Mouse (Mus musculus): ENCODE data around the gene Scg3. TPM values are rescaled to one million over a fixed set of nuclear protein-coding genes. Genes with fewer than 3 reads are reported as not detected.
"Not testable (repeated sequence)": the region's sequence is repeated elsewhere in the genome, so short reads cannot be mapped to it uniquely, and the experiment has no call there.

The Scg3 gene
- polyA plus RNA-seq, 1 experiment from 2014 or later, result 0.17 TPM

DNA sequence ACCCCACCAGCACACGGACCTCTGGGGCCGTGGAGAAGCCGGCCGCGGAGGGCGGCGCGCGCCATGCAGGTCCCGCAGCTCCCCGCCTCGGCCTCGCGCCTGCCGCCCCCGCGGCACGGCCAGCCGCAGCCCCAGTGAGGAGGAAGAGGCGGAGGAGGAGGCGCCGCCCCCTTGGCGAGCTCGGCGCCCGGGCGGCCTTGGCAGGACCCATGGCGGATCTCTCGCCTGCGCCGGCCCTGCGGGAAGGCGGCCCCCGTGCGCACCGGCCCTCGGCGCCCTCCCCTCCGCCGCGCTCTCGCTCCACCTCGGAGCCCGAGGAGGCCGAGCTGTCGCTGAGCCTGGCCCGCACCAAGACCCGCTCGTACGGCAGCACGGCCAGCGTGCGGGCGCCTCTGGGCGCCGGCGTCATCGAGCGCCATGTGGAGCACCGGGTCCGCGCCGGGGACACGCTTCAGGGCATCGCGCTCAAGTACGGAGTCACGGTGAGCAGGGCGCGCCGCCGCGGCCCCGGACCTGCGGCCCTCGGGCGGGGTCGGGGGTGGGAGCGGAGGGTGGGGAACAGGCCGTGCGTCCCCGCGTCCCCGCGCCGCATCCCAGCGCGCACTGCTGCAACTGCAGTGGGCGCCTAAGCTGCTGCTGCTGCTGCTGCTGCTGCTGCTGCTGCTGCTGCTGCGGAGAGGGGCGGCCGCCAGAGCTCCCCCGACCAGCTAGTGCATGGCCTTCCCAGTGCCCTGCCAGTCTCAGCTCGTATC, 58.1 kb downstream of the Scg3 start, which contains the start of gene Lysmd2:
Lysmd2 (plus strand) TSS at position 186 of the 752 bp plus-strand sequence.
- Histone ChIP-seq H3K27me3 (peaks cover 36% of the 10 kb centered on the region), H3K4me2 (peak within 1 kb of the TSS; percentile 72), H3K9me3 (replicated peaks) (no peaks in the 10 kb centered on the region), H3K27ac (0 out of 2 replicates have a peak within 1 kb of the TSS, but pooled peaks have one; percentile 6), H3K4me1 (replicated peaks) (0 out of 2 replicates have a peak, but pooled peaks cover 7% of the 10 kb centered on the region), H3K9ac (peak within 1 kb of the TSS; percentile 53), H3K4me3 (replicated peaks) (peak within 1 kb of the TSS; percentile 61), H3K36me3 (no peaks in the 10 kb centered on the region)
- DNase-seq, result no peak
- ATAC-seq (ENCODE audit: low read depth), result peak; percentile 75
- under 1% methylated on average over 82 of the region's 94 CpGs for WGBS (ENCODE audit: insufficient replicate concordance)

DNA sequence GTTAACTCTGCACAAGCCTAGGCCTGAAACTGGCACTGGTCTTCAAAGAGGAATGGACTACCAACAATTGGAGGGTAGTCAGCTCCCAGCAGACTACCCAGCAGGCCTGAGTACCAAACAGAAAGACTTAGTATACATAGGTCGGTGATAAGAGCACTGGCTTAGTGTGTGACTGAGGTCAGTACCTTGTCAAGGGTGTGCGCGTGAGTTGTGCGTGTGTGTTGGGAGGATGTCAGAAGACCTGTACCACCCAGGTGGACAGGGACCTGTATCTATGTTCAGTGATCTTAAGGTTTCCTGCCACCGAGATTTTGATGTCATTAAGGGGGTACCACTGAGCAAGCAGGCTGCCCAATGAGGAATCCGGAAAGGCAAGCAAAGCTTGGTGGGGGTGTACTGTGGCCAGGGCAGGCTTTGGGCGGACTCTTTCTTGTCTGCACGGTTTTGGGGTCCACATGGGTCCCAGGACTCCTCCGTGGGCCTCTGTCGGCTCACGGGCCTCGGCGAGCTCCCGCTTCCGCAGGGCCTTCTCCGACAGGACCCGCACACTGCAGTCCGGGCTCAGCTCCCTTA, 58.8 kb downstream of the Scg3 start:
- Histone ChIP-seq H3K4me3 (replicated peaks) (peak overlapping the region; percentile 61), H3K4me2 (peak overlapping the region; percentile 72), H3K36me3 (no peaks in the 10 kb centered on the region), H3K9me3 (replicated peaks) (no peaks in the 10 kb centered on the region), H3K27me3 (peaks cover 36% of the 10 kb centered on the region), H3K9ac (peak overlapping the region; percentile 53), H3K4me1 (replicated peaks) (0 out of 2 replicates have a peak, but pooled peaks cover 7% of the 10 kb centered on the region), H3K27ac (no peak overlapping the region)
- ATAC-seq (ENCODE audit: low read depth) (peak; percentile 13; the same call in 1 of the 2 replicates), DNase-seq (no peak)
- 19% methylated on average over 13 of the region's 18 CpGs for WGBS (ENCODE audit: insufficient replicate concordance)

DNA sequence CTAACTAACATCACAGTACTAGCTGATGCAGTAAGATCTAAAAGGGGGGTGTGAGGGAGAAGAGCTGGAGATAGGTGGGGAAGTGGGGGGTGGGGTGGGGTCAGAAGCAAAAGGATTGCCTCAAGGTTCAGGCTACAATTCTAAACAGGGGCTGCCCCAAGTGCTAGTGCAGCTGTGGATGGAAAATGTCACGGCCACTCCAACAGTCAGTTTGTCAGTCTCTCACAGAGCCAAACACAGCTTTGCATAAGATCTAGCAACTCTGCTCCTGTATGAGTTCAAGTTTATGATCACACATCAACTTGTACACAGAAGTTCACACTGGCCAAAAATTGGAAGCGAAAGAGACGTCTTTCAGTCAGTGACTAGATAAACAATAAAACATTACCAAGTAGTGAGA, 62.4 kb downstream of the Scg3 start:
- H3K4me1 ChIP-seq (replicated peaks), result 0 out of 2 replicates have a peak, but pooled peaks cover 7% of the 10 kb centered on the region
- 78% methylated on average over 3 of the region's 3 CpGs for WGBS (ENCODE audit: insufficient replicate concordance)
- H3K27ac ChIP-seq, result no peak overlapping the region
- no peaks in the 10 kb centered on the region for H3K9me3 ChIP-seq (replicated peaks)
- no peaks in the 10 kb centered on the region for H3K36me3 ChIP-seq
- no peak overlapping the region for H3K4me3 ChIP-seq (replicated peaks)
- H3K4me2 ChIP-seq, result no peak overlapping the region
- ATAC-seq (ENCODE audit: low read depth), result no peak
- no peak overlapping the region for H3K9ac ChIP-seq
- no peak for DNase-seq
- H3K27me3 ChIP-seq, result peaks cover 28% of the 10 kb centered on the region

DNA sequence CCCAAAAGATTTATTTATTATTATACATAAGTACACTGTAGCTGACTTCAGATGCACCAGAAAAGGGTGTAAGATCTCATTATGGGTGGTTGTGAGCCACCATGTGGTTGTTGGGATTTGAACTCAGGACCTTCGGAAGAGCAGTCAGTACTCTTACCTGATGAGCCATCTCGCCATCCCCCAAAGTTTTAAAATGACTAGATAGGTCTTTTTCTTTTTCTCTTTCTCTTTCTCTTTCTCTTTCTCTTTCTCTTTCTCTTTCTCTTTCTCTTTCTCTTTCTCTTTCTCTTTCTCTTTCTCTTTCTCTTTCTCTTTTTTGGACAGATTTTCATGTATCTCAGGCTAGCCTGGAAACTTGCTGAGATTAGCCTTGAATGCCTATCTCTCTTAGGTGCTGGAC, 64.1 kb downstream of the Scg3 start:
- H3K9me3 ChIP-seq (replicated peaks); H3K27ac ChIP-seq; H3K9ac ChIP-seq; H3K4me3 ChIP-seq (replicated peaks); ATAC-seq (ENCODE audit: low read depth); H3K4me2 ChIP-seq; H3K36me3 ChIP-seq; H3K4me1 ChIP-seq (replicated peaks); DNase-seq: not testable (repeated sequence)
- H3K27me3 ChIP-seq, result peaks cover 11% of the 10 kb centered on the region
- 76% methylated on average over 2 of the region's 2 CpGs for WGBS (ENCODE audit: insufficient replicate concordance)

DNA sequence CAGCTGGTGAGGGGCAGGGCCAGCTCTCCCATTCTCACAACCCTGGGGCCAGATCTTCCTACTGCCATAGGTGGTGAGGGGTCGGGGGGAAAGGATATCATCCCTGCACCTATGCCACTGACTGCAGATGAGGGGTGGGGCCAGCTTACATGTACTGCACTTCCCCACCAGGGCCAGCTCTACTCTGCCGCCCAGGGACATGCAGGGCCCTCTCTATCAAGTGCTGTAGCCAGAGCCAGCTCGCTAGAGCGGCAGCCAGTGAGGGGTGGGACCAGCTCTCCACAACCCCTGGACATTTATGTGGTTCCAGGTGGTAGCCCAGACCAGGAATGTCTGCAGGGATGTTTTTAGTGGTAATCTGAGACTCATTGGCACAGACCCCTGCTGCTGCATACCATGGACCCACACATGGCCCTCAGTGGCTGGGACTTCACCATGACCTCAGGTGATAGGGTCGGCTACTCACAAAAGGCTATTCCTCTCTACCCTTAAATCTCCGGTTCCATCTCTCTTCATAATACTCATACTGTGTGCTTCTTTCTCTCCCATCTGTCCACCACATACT, 64.9 kb downstream of the Scg3 start:
- no peaks in the 10 kb centered on the region for H3K36me3 ChIP-seq
- DNase-seq (no peak), ATAC-seq (ENCODE audit: low read depth) (no peak)
- no peak overlapping the region for H3K4me3 ChIP-seq (replicated peaks)
- no peaks in the 10 kb centered on the region for H3K9me3 ChIP-seq (replicated peaks)
- no peak overlapping the region for H3K4me2 ChIP-seq
- no peak overlapping the region for H3K27ac ChIP-seq
- 64% methylated on average over 6 of the region's 6 CpGs for WGBS (ENCODE audit: insufficient replicate concordance)
- H3K9ac ChIP-seq, result no peak overlapping the region
- no peaks in the 10 kb centered on the region for H3K4me1 ChIP-seq (replicated peaks)
- H3K27me3 ChIP-seq, result peaks cover 5% of the 10 kb centered on the region

DNA sequence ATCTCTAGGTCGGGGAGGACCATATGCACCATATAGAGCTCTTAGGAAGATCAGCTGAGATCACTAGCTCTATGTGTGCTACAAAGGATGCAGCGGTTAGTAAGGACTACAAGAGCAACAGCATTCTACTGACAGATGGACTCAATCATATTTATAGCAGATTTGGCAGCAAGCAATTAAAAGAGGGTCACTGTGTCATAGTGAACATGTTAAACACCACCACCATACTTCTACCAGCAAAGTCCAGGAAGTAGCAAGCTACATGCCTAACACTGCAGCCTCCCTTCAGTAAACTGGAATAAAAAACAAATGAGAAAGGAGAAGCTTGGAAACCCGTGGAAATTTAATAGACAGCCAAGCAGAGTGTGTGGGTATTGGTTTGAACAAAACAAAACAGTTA, 67.3 kb downstream of the Scg3 start:
- 42% methylated on average over 3 of the region's 3 CpGs for WGBS (ENCODE audit: insufficient replicate concordance)
- no peak overlapping the region for H3K4me3 ChIP-seq (replicated peaks)
- peaks cover 8% of the 10 kb centered on the region for H3K27me3 ChIP-seq
- H3K4me1 ChIP-seq (replicated peaks), result no peaks in the 10 kb centered on the region
- DNase-seq, result no peak
- H3K4me2 ChIP-seq, result no peak overlapping the region
- no peak overlapping the region for H3K27ac ChIP-seq
- ATAC-seq (ENCODE audit: low read depth), result no peak
- H3K9ac ChIP-seq, result no peak overlapping the region
- H3K36me3 ChIP-seq, result no peaks in the 10 kb centered on the region
- H3K9me3 ChIP-seq (replicated peaks), result no peaks in the 10 kb centered on the region

DNA sequence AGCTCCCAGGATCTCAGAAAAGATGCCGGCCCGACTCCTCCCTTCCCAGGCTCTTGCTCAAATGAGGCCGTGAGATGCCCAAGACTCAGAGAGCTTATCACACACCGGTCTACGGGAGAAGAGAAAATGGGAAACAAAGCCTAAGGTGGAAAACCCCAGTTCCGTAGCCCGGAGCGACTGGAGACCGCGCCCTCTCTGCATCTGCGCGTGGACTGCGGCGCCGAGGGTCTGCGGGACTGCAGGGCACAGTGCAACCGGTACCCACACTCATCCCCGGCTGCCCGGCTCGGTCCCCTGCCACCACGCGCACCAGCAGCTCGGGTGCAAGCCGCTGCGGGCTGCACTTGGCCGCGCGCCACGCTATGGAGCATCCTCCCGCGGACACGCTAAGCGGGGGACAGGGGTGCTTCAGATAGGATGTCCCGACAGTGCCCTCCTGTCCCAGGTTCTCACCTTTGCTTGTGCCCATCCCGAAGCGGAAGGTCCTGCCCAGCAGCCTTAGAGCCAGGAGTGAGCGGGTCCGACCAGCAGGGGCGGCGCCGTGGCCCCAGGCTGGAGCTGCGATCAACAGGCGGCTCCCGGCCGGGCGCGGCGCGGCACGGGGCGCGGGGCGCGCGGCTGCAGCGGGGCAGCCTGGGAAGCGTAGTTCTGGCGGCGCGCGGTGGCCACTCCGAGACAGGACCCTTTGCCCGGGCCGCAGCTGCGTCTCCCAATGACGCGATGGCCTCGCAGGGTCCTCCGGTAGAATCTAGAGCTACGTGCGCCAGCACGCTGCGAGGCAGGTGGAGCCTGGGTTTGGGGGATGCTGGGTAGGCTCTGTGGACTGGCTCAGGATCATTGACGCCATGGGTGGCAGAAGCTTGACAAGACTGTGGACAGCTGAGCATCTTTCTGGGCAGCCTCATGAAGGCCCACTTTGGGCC, 73.0 kb downstream of the Scg3 start, which contains the start of gene Tmod2:
Tmod2 (minus strand) TSS at position 755 of the 923 bp plus-strand sequence.
- 2% methylated on average over 74 of the region's 74 CpGs for WGBS (ENCODE audit: insufficient replicate concordance)
- H3K4me2 ChIP-seq, result peak within 1 kb of the TSS; percentile 69
- H3K36me3 ChIP-seq, result no peaks in the 10 kb centered on the region
- no peaks in the 10 kb centered on the region for H3K9me3 ChIP-seq (replicated peaks)
- no peak within 1 kb of the TSS for H3K27ac ChIP-seq
- ATAC-seq (ENCODE audit: low read depth) (no peak), DNase-seq (no peak)
- peaks cover 42% of the 10 kb centered on the region for H3K27me3 ChIP-seq
- no peak within 1 kb of the TSS for H3K9ac ChIP-seq
- peak within 1 kb of the TSS; percentile 53 for H3K4me3 ChIP-seq (replicated peaks)
- no peaks in the 10 kb centered on the region for H3K4me1 ChIP-seq (replicated peaks)

DNA sequence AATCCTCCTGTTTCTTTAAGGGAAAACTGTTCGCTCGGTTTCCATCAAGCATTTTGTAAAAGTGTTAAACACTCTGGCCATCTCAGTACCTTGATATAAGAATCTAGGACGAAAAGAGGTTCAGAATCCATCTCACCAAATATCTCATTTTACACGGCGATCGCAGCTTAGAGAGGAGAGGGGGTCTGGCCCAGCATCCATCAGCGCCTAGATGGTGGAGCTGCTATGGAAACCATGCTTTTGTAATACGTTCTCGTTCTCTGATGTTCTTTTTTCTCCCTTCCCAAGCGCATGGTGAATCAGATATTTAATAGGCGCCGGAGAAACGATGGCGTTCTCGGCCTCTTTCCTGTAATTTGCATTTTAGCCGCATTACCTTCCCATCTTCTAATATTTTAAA, 73.9 kb downstream of the Scg3 start:
- 34% methylated on average over 16 of the region's 16 CpGs for WGBS (ENCODE audit: insufficient replicate concordance)
- Histone ChIP-seq H3K27me3 (peaks cover 42% of the 10 kb centered on the region), H3K4me3 (replicated peaks) (no peak overlapping the region), H3K9me3 (replicated peaks) (no peaks in the 10 kb centered on the region), H3K36me3 (no peaks in the 10 kb centered on the region), H3K4me2 (no peak overlapping the region; the same call in 1 of the 2 replicates), H3K27ac (no peak overlapping the region), H3K9ac (no peak overlapping the region), H3K4me1 (replicated peaks) (no peaks in the 10 kb centered on the region)
- ATAC-seq (ENCODE audit: low read depth) (no peak), DNase-seq (no peak)

DNA sequence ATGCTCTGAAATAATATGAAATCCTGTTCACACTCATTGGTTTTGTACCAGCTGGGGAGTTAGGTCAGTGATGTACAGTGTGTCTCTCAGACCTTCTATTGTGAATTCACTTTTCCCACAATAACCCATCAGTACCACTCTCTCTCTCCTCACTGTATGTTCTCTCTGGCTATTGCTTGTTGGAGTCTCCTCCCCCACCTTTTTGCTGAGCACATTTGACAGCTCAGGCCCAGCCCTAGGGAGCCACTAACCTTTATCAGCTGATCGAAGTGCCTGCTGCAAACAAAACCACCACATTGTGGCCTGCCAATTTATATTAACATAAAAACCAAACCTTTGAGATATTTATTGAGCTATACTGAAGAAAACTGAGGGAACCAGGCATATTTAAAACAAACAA, 74.4 kb downstream of the Scg3 start:
- peaks cover 42% of the 10 kb centered on the region for H3K27me3 ChIP-seq
- no peak overlapping the region for H3K9ac ChIP-seq
- no peaks in the 10 kb centered on the region for H3K9me3 ChIP-seq (replicated peaks)
- ATAC-seq (ENCODE audit: low read depth) (no peak), DNase-seq (no peak)
- 22% methylated on average over 1 of the region's 1 CpGs for WGBS (ENCODE audit: insufficient replicate concordance)
- H3K4me1 ChIP-seq (replicated peaks), result no peaks in the 10 kb centered on the region
- H3K36me3 ChIP-seq, result no peaks in the 10 kb centered on the region
- no peak overlapping the region for H3K27ac ChIP-seq
- H3K4me2 ChIP-seq, result no peak overlapping the region
- no peak overlapping the region for H3K4me3 ChIP-seq (replicated peaks)

DNA sequence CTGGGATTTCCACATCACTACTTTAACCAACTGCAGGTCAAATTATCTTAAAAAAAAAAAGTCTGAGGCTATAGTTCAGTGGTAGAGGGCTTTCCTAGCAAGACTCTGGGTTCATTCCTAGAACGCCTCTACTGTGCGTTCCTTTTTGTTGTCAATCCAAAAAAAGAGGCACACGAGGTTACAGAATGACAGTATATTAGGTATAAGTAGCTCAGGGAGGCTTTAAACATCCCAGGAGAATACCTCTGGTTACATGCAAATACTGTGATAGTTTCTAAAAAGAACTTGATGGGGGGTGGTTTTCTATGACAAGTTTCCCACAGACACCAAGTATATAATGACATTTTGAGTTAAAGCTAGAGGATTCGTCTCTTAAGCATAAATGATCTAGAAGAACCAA, 76.4 kb downstream of the Scg3 start:
- Histone ChIP-seq H3K9me3 (replicated peaks) (no peaks in the 10 kb centered on the region), H3K9ac (no peak overlapping the region), H3K27ac (no peak overlapping the region), H3K27me3 (peaks cover 42% of the 10 kb centered on the region), H3K4me3 (replicated peaks) (no peak overlapping the region), H3K4me2 (no peak overlapping the region), H3K4me1 (replicated peaks) (no peaks in the 10 kb centered on the region), H3K36me3 (no peaks in the 10 kb centered on the region)
- ATAC-seq (ENCODE audit: low read depth) (no peak), DNase-seq (no peak)
- 63% methylated on average over 4 of the region's 4 CpGs for WGBS (ENCODE audit: insufficient replicate concordance)

DNA sequence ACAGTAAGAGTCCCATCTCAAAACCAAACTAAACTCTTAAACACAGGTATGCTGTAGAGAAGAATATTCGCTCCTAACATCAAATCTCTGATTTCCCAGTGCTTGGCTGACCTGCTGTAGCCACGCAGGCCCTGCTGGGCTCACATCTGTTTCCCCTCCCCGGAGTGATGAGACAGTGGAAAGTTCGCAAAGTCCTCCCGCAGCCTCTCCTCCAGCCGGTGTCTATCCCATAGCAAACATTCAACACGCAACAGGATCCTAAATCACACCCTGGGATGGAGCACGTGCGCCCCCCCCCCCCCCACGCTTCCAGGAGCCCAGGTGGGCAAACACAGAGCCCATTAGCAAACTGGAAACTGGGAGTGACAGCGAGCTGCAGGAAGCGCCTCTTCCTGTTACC, 82.3 kb downstream of the Scg3 start:
- no peaks in the 10 kb centered on the region for H3K9me3 ChIP-seq (replicated peaks)
- H3K4me2 ChIP-seq, result no peak overlapping the region
- H3K36me3 ChIP-seq, result no peaks in the 10 kb centered on the region
- no peak for DNase-seq
- H3K4me3 ChIP-seq (replicated peaks), result no peak overlapping the region
- no peaks in the 10 kb centered on the region for H3K27me3 ChIP-seq
- no peak for ATAC-seq (ENCODE audit: low read depth)
- no peak overlapping the region for H3K9ac ChIP-seq
- H3K4me1 ChIP-seq (replicated peaks), result no peaks in the 10 kb centered on the region
- H3K27ac ChIP-seq, result no peak overlapping the region
- 16% methylated on average over 12 of the region's 12 CpGs for WGBS (ENCODE audit: insufficient replicate concordance)
